Mouse (Mus musculus): Measurements from ENCODE around the gene Gm10330.
"Not testable (repeated sequence)": the region's sequence is repeated elsewhere in the genome, so short reads cannot be mapped to it uniquely, and the experiment has no call there.

Gm10330 gene

GRCm38 (mm10) chr12:23780165-23780564 is at the start of gene Gm10330:
Gene Gm10330, minus strand, starts transcription at chr12:23780265.
- not testable (repeated sequence) for DNase-seq (ENCODE audit: low spot score)

GRCm38 (mm10) chr12:23800776-23801175 is 20.7 kb upstream of the Gm10330 start:
- DNase-seq (ENCODE audit: low spot score), result not testable (repeated sequence)

- not testable (repeated sequence) for DNase-seq (ENCODE audit: low spot score)
Measured at GRCm38 (mm10) chr12:23800366-23800765, 20.3 kb upstream of the Gm10330 start.

All from layer of hippocampus, adult 11-12 months (tissue).